In genomic region chr4:117132794-117133143, GRCm38 (mm10) we compare ENCODE assay signal across 8 mouse cellular contexts. TPM values are rescaled to one million over a fixed set of nuclear protein-coding genes. Genes with fewer than 3 reads are reported as not detected.
DNase-seq lines count a peak whose midpoint lies in the region; ATAC-seq and TF ChIP-seq lines count a peak whose summit lies in the region.

No protein-coding gene starts in this region.

- DNase-seq in heart, postnatal 36 days, result no peak
- DNase-seq in hindbrain, embryonic 14.5 days (ENCODE audit: low spot score), result no peak
- no peak for DNase-seq in midbrain, embryonic 14.5 days
- no peak for DNase-seq in right cerebral cortex, adult 18-20 months
- no peak for DNase-seq in c-Kit-positive CD71-positive TER-119-positive erythroid progenitor cells, embryonic 14.5 days (ENCODE audit: low spot score)
- DNase-seq in thymus, postnatal 0 days (ENCODE audit: low spot score), result no peak

- no peaks in the 10 kb centered on the region; the same call in 1 of the 2 replicates for H3K36me3 ChIP-seq in heart, embryonic 15.5 days
- H3K36me3 ChIP-seq in hindbrain, embryonic 14.5 days (replicated peaks; ENCODE audit: control insufficient read depth, insufficient read depth), result peaks cover 35% of the 10 kb centered on the region
- peaks cover 22% of the 10 kb centered on the region for H3K36me3 ChIP-seq in midbrain, embryonic 14.5 days (ENCODE audit: control insufficient read depth, insufficient read depth, low read length)

- peaks cover 26% of the 10 kb centered on the region for H3K27me3 ChIP-seq in heart, embryonic 15.5 days
- H3K27me3 ChIP-seq in hindbrain, embryonic 14.5 days (ENCODE audit: control insufficient read depth, insufficient read depth, low read length), result no peaks in the 10 kb centered on the region
- no peaks in the 10 kb centered on the region for H3K27me3 ChIP-seq in midbrain, embryonic 14.5 days (ENCODE audit: control insufficient read depth, insufficient read depth, low read length)

- 32% methylated on average over 11 of the region's 11 CpGs for WGBS in heart, embryonic 15.5 days
- WGBS in hindbrain, embryonic 14.5 days, result 4% methylated on average over 11 of the region's 11 CpGs
- 2% methylated on average over 11 of the region's 11 CpGs for WGBS in midbrain, embryonic 14.5 days

- no peaks in the 10 kb centered on the region for H3K9me3 ChIP-seq in heart, embryonic 15.5 days (replicated peaks)
- no peaks in the 10 kb centered on the region for H3K9me3 ChIP-seq in hindbrain, embryonic 14.5 days (ENCODE audit: control insufficient read depth, low read length)
- H3K9me3 ChIP-seq in midbrain, embryonic 14.5 days (ENCODE audit: control insufficient read depth, low read length), result no peaks in the 10 kb centered on the region

- H3K9ac ChIP-seq in heart, embryonic 15.5 days, result peak overlapping the region; percentile 81
- peak overlapping the region; percentile 87 for H3K9ac ChIP-seq in hindbrain, embryonic 14.5 days
- H3K9ac ChIP-seq in midbrain, embryonic 14.5 days (replicated peaks; ENCODE audit: low read length), result peak overlapping the region; percentile 82

- H3K27ac ChIP-seq in heart, embryonic 15.5 days, result no peak overlapping the region
- no peak overlapping the region for H3K27ac ChIP-seq in bone marrow macrophage, adult 2 months (ENCODE audit: insufficient read depth, low read depth, low read length)
- H3K27ac ChIP-seq in hindbrain, embryonic 14.5 days, result no peak overlapping the region
- 0 out of 2 replicates have a peak overlapping the region, but pooled peaks have one; percentile 33 for H3K27ac ChIP-seq in midbrain, embryonic 14.5 days (replicated peaks; ENCODE audit: low read depth, low read length)

- peak overlapping the region; percentile 98 for H3K4me2 ChIP-seq in heart, embryonic 15.5 days
- H3K4me2 ChIP-seq in hindbrain, embryonic 14.5 days (replicated peaks), result peak overlapping the region; percentile 85
- peak overlapping the region; percentile 86 for H3K4me2 ChIP-seq in midbrain, embryonic 14.5 days (ENCODE audit: low read length)

- H3K4me1 ChIP-seq in heart, embryonic 15.5 days (replicated peaks), result peaks cover 14% of the 10 kb centered on the region
- H3K4me1 ChIP-seq in bone marrow macrophage, adult 2 months (ENCODE audit: control insufficient read depth, insufficient read depth, low read length), result peaks cover 29% of the 10 kb centered on the region
- H3K4me1 ChIP-seq in hindbrain, embryonic 14.5 days (replicated peaks; ENCODE audit: control insufficient read depth, insufficient read depth, low read length), result peaks cover 19% of the 10 kb centered on the region
- peaks cover 18% of the 10 kb centered on the region for H3K4me1 ChIP-seq in midbrain, embryonic 14.5 days (ENCODE audit: control insufficient read depth, insufficient read depth, low read length)

- intact Hi-C loops in heart, postnatal 36 days (cut with DNase I), result no loop called here

- TF ChIP-seq CTCF in bone marrow macrophage, adult 2 months (IDR thresholded peaks at IDR 0.05; ENCODE audit: low read depth, low read length), result no peak

- ATAC-seq in heart, embryonic 15.5 days (replicated peaks; ENCODE audit: insufficient number of reproducible peaks, insufficient read depth, low FRiP score, low read depth), result no peak
- ATAC-seq in hindbrain, embryonic 14.5 days (ENCODE audit: low FRiP score), result no peak
- no peak for ATAC-seq in midbrain, embryonic 14.5 days (ENCODE audit: low FRiP score, low TSS enrichment)

- TF ChIP-seq POLR2A in bone marrow macrophage, adult 2 months (IDR thresholded peaks at IDR 0.05; ENCODE audit: borderline replicate concordance, low read depth, low read length), result no peak

- H3K4me3 ChIP-seq in heart, embryonic 15.5 days, result peak overlapping the region; percentile 79
- H3K4me3 ChIP-seq in bone marrow macrophage, adult 2 months (ENCODE audit: insufficient read depth, low read length), result peak overlapping the region; percentile 71; the same call in 1 of the 2 replicates
- H3K4me3 ChIP-seq in hindbrain, embryonic 14.5 days (replicated peaks; ENCODE audit: low read length), result peak overlapping the region; percentile 89
- H3K4me3 ChIP-seq in midbrain, embryonic 14.5 days (replicated peaks; ENCODE audit: low read depth, low read length), result peak overlapping the region; percentile 94

RNA-seq across cellular contexts. Expression of gene Plk3, which starts 1.0 kb away (rescaled TPM):
- polyA plus RNA-seq in heart, embryonic 15.5 days (2015; fragmentation: Nextera tagmentation; extraction: Ambion mirVana), result 1.8 and 2.5 TPM in 2 replicates
- 1 to 10 TPM; 1.2 to 2.4 TPM for total RNA-seq in heart, postnatal 36 days (2021)
- polyA plus RNA-seq in bone marrow macrophage, adult 2 months (2012; ENCODE audit: insufficient read depth, insufficient read length, missing spikeins), result 2.9 and 3.3 TPM in 2 replicates
- 17.4 and 21.7 TPM in 2 replicates for polyA plus RNA-seq in hindbrain, embryonic 14.5 days (2014; fragmentation: Nextera tagmentation; extraction: Ambion mirVana)
- polyA plus RNA-seq in midbrain, embryonic 14.5 days (2014; fragmentation: Nextera tagmentation; extraction: Ambion mirVana), result 15.7 and 17.5 TPM in 2 replicates
- polyA plus RNA-seq in thymus, postnatal 0 days (2015; fragmentation: Nextera tagmentation; extraction: Ambion mirVana), result 3.4 and 4.1 TPM in 2 replicates

RNA-seq across cellular contexts. Expression of gene Tctex1d4, which starts 6.2 kb away (rescaled TPM):
- polyA plus RNA-seq in heart, embryonic 15.5 days (2015; fragmentation: Nextera tagmentation; extraction: Ambion mirVana), result 0.24 TPM in 1 of 2 replicates, not detected in the other
- not detected for total RNA-seq in heart, postnatal 36 days (2021)
- 2.2 and 4.4 TPM in 2 replicates for polyA plus RNA-seq in bone marrow macrophage, adult 2 months (2012; ENCODE audit: insufficient read depth, insufficient read length, missing spikeins)
- polyA plus RNA-seq in hindbrain, embryonic 14.5 days (2014; fragmentation: Nextera tagmentation; extraction: Ambion mirVana), result 0.82 and 1.6 TPM in 2 replicates
- polyA plus RNA-seq in midbrain, embryonic 14.5 days (2014; fragmentation: Nextera tagmentation; extraction: Ambion mirVana), result not detected in 2 replicates
- 1.0 and 1.8 TPM in 2 replicates for polyA plus RNA-seq in thymus, postnatal 0 days (2015; fragmentation: Nextera tagmentation; extraction: Ambion mirVana)

RNA-seq across cellular contexts. Expression of gene Btbd19, which starts 7.2 kb away (rescaled TPM):
- 2.3 and 4.5 TPM in 2 replicates for polyA plus RNA-seq in heart, embryonic 15.5 days (2015; fragmentation: Nextera tagmentation; extraction: Ambion mirVana)
- total RNA-seq in heart, postnatal 36 days (2021), result 1 to 10 TPM; 1.8 to 2.4 TPM
- 4.3 and 4.8 TPM in 2 replicates for polyA plus RNA-seq in bone marrow macrophage, adult 2 months (2012; ENCODE audit: insufficient read depth, insufficient read length, missing spikeins)
- 3.1 and 3.2 TPM in 2 replicates for polyA plus RNA-seq in hindbrain, embryonic 14.5 days (2014; fragmentation: Nextera tagmentation; extraction: Ambion mirVana)
- 3.2 and 3.4 TPM in 2 replicates for polyA plus RNA-seq in midbrain, embryonic 14.5 days (2014; fragmentation: Nextera tagmentation; extraction: Ambion mirVana)
- 15.7 and 19.2 TPM in 2 replicates for polyA plus RNA-seq in thymus, postnatal 0 days (2015; fragmentation: Nextera tagmentation; extraction: Ambion mirVana)

RNA-seq across cellular contexts. Expression of gene Rps8, which starts 23.3 kb away (rescaled TPM):
- polyA plus RNA-seq in heart, embryonic 15.5 days (2015; fragmentation: Nextera tagmentation; extraction: Ambion mirVana), result 538 and 545 TPM in 2 replicates
- 100 to 1,000 TPM; 550 to 602 TPM for total RNA-seq in heart, postnatal 36 days (2021)
- polyA plus RNA-seq in bone marrow macrophage, adult 2 months (2012; ENCODE audit: insufficient read depth, insufficient read length, missing spikeins), result 1,158 and 1,548 TPM in 2 replicates
- polyA plus RNA-seq in hindbrain, embryonic 14.5 days (2014; fragmentation: Nextera tagmentation; extraction: Ambion mirVana), result 549 and 672 TPM in 2 replicates
- 599 and 678 TPM in 2 replicates for polyA plus RNA-seq in midbrain, embryonic 14.5 days (2014; fragmentation: Nextera tagmentation; extraction: Ambion mirVana)
- 1,163 and 1,165 TPM in 2 replicates for polyA plus RNA-seq in thymus, postnatal 0 days (2015; fragmentation: Nextera tagmentation; extraction: Ambion mirVana)

RNA-seq across cellular contexts. Expression of gene Ptch2, which starts 36.9 kb away (rescaled TPM):
- 1.6 and 3.1 TPM in 2 replicates for polyA plus RNA-seq in heart, embryonic 15.5 days (2015; fragmentation: Nextera tagmentation; extraction: Ambion mirVana)
- 1 to 10 TPM; 1.3 to 2.3 TPM for total RNA-seq in heart, postnatal 36 days (2021)
- not detected in 2 replicates for polyA plus RNA-seq in bone marrow macrophage, adult 2 months (2012; ENCODE audit: insufficient read depth, insufficient read length, missing spikeins)
- 5.6 and 7.7 TPM in 2 replicates for polyA plus RNA-seq in hindbrain, embryonic 14.5 days (2014; fragmentation: Nextera tagmentation; extraction: Ambion mirVana)
- 4.0 and 4.5 TPM in 2 replicates for polyA plus RNA-seq in midbrain, embryonic 14.5 days (2014; fragmentation: Nextera tagmentation; extraction: Ambion mirVana)
- polyA plus RNA-seq in thymus, postnatal 0 days (2015; fragmentation: Nextera tagmentation; extraction: Ambion mirVana), result 0.39 and 0.44 TPM in 2 replicates
